Mouse (Mus musculus): Measurements from ENCODE around the gene Map3k5.

Map3k5 gene

GRCm38 (mm10) chr10:20018406-20018805 lies 84.1 kb downstream of the Map3k5 start:
- DNase-seq = no peak

GRCm38 (mm10) chr10:20018806-20019205 lies 84.5 kb downstream of the Map3k5 start:
- no peak for DNase-seq

- no peak for DNase-seq
These were observed 87.0 kb downstream of the Map3k5 start for GRCm38 (mm10) chr10:20021256-20021655.

- DNase-seq = no peak
These were observed 87.6 kb downstream of the Map3k5 start for GRCm38 (mm10) chr10:20021670-20022468.

GRCm38 (mm10) chr10:20022608-20023340 lies 88.5 kb downstream of the Map3k5 start:
- DNase-seq = no peak

GRCm38 (mm10) chr10:20023524-20023923 lies 89.3 kb downstream of the Map3k5 start:
- no peak for DNase-seq

GRCm38 (mm10) chr10:20024891-20025290 lies 90.6 kb downstream of the Map3k5 start:
- no peak for DNase-seq

- DNase-seq = no peak
These were observed 91.7 kb downstream of the Map3k5 start for GRCm38 (mm10) chr10:20025781-20026520.

GRCm38 (mm10) chr10:20030703-20031102 lies 96.4 kb downstream of the Map3k5 start:
- no peak for DNase-seq

- peak; percentile 81 for DNase-seq
These were observed 97.7 kb downstream of the Map3k5 start for GRCm38 (mm10) chr10:20031936-20032335.

- no peak for DNase-seq
These were observed 102.1 kb downstream of the Map3k5 start for GRCm38 (mm10) chr10:20036375-20036774.

- no peak for DNase-seq
These were observed 102.6 kb downstream of the Map3k5 start for GRCm38 (mm10) chr10:20036846-20037245.

- no peak for DNase-seq
These were observed 105.3 kb downstream of the Map3k5 start for GRCm38 (mm10) chr10:20039531-20039930.

GRCm38 (mm10) chr10:20040116-20040515 lies 105.8 kb downstream of the Map3k5 start:
- peak; percentile 60 for DNase-seq

GRCm38 (mm10) chr10:20040677-20041076 lies 106.4 kb downstream of the Map3k5 start:
- DNase-seq = no peak

GRCm38 (mm10) chr10:20042081-20042480 lies 107.8 kb downstream of the Map3k5 start:
- no peak for DNase-seq

- DNase-seq = no peak
These were observed 109.8 kb downstream of the Map3k5 start for GRCm38 (mm10) chr10:20044051-20044450.

- DNase-seq = peak; percentile 78
These were observed 111.6 kb downstream of the Map3k5 start for GRCm38 (mm10) chr10:20045733-20046495.

- no peak for DNase-seq
These were observed 122.8 kb downstream of the Map3k5 start for GRCm38 (mm10) chr10:20056859-20057644.

- DNase-seq = no peak
These were observed 123.8 kb downstream of the Map3k5 start for GRCm38 (mm10) chr10:20058031-20058430.

- no peak for DNase-seq
These were observed 124.6 kb downstream of the Map3k5 start for GRCm38 (mm10) chr10:20058841-20059240.

Data from lung, postnatal 10 days (tissue).